Mouse (Mus musculus) natural killer cell, adult 2 months (primary cell): ENCODE results near the gene Irf2bp1.

Experiments
- DNase-seq, 2 experiments: peaks; one replicate each; pipeline ENCODE4 v3.0.0; 2022; ENCODE audit warnings: low spot score in 2 of 2

Irf2bp1 gene

GRCm38 (mm10) chr7:19000421-19000820 lies 3.4 kb upstream of the Irf2bp1 start:
- DNase-seq: no peak

GRCm38 (mm10) chr7:19001066-19001806 lies 2.6 kb upstream of the Irf2bp1 start:
- DNase-seq: peak; percentile 84 to 86

- no peak for DNase-seq
Observed at GRCm38 (mm10) chr7:19001807-19002085, 2.1 kb upstream of the Irf2bp1 start.

- no peak for DNase-seq
Observed at GRCm38 (mm10) chr7:19002115-19002514, 1.7 kb upstream of the Irf2bp1 start.

- peak; percentile 64 to 67 for DNase-seq
Observed at GRCm38 (mm10) chr7:19002848-19003498, 871 bp upstream of the Irf2bp1 start.

GRCm38 (mm10) chr7:19004631-19005079 lies 811 bp downstream of the Irf2bp1 start:
- peak in 1 of 2 experiments; percentile 11 for DNase-seq

- no peak for DNase-seq
Observed at GRCm38 (mm10) chr7:19005417-19006121, 1.7 kb downstream of the Irf2bp1 start.

- peak; percentile 81 to 85 for DNase-seq
Observed at GRCm38 (mm10) chr7:19006476-19006875, 2.6 kb downstream of the Irf2bp1 start.

- no peak for DNase-seq
Observed at GRCm38 (mm10) chr7:19007026-19007977, 3.5 kb downstream of the Irf2bp1 start.

GRCm38 (mm10) chr7:19010581-19010980 lies 6.7 kb downstream of the Irf2bp1 start:
- DNase-seq: peak in 1 of 2 experiments; percentile 8

GRCm38 (mm10) chr7:19012025-19012621 lies 8.3 kb downstream of the Irf2bp1 start:
- DNase-seq: no peak

GRCm38 (mm10) chr7:19012882-19013281 lies 9.0 kb downstream of the Irf2bp1 start:
- no peak for DNase-seq

- no peak for DNase-seq
Observed at GRCm38 (mm10) chr7:19014452-19014851, 10.6 kb downstream of the Irf2bp1 start.

GRCm38 (mm10) chr7:19016042-19016441 lies 12.2 kb downstream of the Irf2bp1 start:
- no peak for DNase-seq

- DNase-seq: no peak
Observed at GRCm38 (mm10) chr7:19017909-19018308, 14.1 kb downstream of the Irf2bp1 start.

- no peak for DNase-seq
Observed at GRCm38 (mm10) chr7:19021048-19021447, 17.2 kb downstream of the Irf2bp1 start.

- no peak for DNase-seq
Observed at GRCm38 (mm10) chr7:19022189-19022958, 18.5 kb downstream of the Irf2bp1 start.

GRCm38 (mm10) chr7:19023357-19023814 lies 19.5 kb downstream of the Irf2bp1 start, which contains the start of gene Foxa3:
TSS of gene Foxa3 (minus strand) at chr7:19023538.
- DNase-seq: peak in 1 of 2 experiments; percentile 26

GRCm38 (mm10) chr7:19024096-19024506 lies 20.3 kb downstream of the Irf2bp1 start, which contains the start of gene Sympk:
TSS of gene Sympk (plus strand) at chr7:19024377.
- DNase-seq: peak; percentile 95 to 96
